Mouse (Mus musculus) MEL (cell line): ENCODE measurements at regions not wholly inside any gene's neighbourhood (a gene's known extent, or its start where the extent isn't known, plus 50 kb on each side); places are given as distances from the start of the nearest gene placed in this dataset.

Experiments
- DNase-seq: peaks from one replicate; pipeline ENCODE4 v3.0.0; 2011; ENCODE audit warnings: low read depth, low spot score
- H3K27ac ChIP-seq: 2 replicates; pipeline ENCODE4 v1.5.1; 2012; ENCODE audit warnings: low read depth, mild to moderate bottlenecking, control low read depth, low read length, moderate library complexity; ENCODE audit not compliant: control insufficient read depth
- H3K27me3 ChIP-seq, 2 experiments: fragments of 150-350 bp in 1 of 2; sonication (generic) in 1 of 2; 2 replicates each; pipeline ENCODE4 v1.6.1; 2012; ENCODE audit warnings: low read length in 2 of 2, mild to moderate bottlenecking in 2 of 2, improper control_type of control experiment in 1 of 2, moderate library complexity in 1 of 2; ENCODE audit not compliant: insufficient read depth in 2 of 2, control insufficient read depth in 1 of 2
- H3K36me3 ChIP-seq, 2 experiments: 2 replicates each; pipeline ENCODE4 v1.6.1; 2012 to 2014; ENCODE audit warnings: low read length in 2 of 2, improper control_type of control experiment in 1 of 2, inconsistent platforms in 1 of 2, mild to moderate bottlenecking in 1 of 2; ENCODE audit not compliant: insufficient read depth in 2 of 2, control insufficient read depth in 1 of 2
- H3K4me1 ChIP-seq, 2 experiments: fragments of 150-350 bp in 1 of 2; sonication (generic) in 1 of 2; 2 replicates each; pipeline ENCODE4 v1.6.1; 2012; ENCODE audit warnings: low read length in 2 of 2, improper control_type of control experiment in 1 of 2, mild to moderate bottlenecking in 1 of 2; ENCODE audit not compliant: insufficient read depth in 2 of 2, control insufficient read depth in 1 of 2
- H3K4me3 ChIP-seq, 2 experiments: fragments of 150-350 bp in 1 of 2; sonication (generic) in 1 of 2; 2 replicates each; pipeline ENCODE4 v1.5.1; 2012; ENCODE audit warnings: low read depth in 2 of 2, low read length in 2 of 2, mild to moderate bottlenecking in 2 of 2, moderate library complexity in 2 of 2, control low read depth in 1 of 2, improper control_type of control experiment in 1 of 2; ENCODE audit not compliant: control insufficient read depth in 1 of 2, insufficient read depth in 1 of 2
- H3K79me2 ChIP-seq: 2 replicates; pipeline ENCODE4 v1.6.1; 2012; ENCODE audit warnings: mild to moderate bottlenecking, low read length, moderate library complexity; ENCODE audit not compliant: control insufficient read depth, poor library complexity, insufficient read depth
- H3K9ac ChIP-seq: 2 replicates; pipeline ENCODE4 v1.6.1; 2012; ENCODE audit warnings: low read depth, mild to moderate bottlenecking, control low read depth, low read length, moderate library complexity; ENCODE audit not compliant: control insufficient read depth, poor library complexity, severe bottlenecking
- H3K9me3 ChIP-seq: fragments of 150-350 bp; sonication (generic); replicated peaks from 2 replicates; pipeline ENCODE4 v1.6.1; 2012; ENCODE audit warnings: mild to moderate bottlenecking, low read length, improper control_type of control experiment, moderate library complexity; ENCODE audit not compliant: insufficient read depth
- BHLHE40 ChIP-seq: IDR thresholded peaks from 2 replicates; pipeline ENCODE4 v1.6.1; 2012; ENCODE audit warnings: low read depth, mild to moderate bottlenecking, inconsistent platforms, low read length, improper control_type of control experiment, borderline replicate concordance
- CHD1 ChIP-seq: IDR thresholded peaks from 2 replicates; pipeline ENCODE4 v1.6.1; 2012; ENCODE audit warnings: low read depth, mild to moderate bottlenecking, inconsistent platforms, low read length, improper control_type of control experiment
- CHD2 ChIP-seq: IDR thresholded peaks from 2 replicates; pipeline ENCODE4 v1.6.1; 2011; ENCODE audit warnings: low read length, improper control_type of control experiment
- CTCF ChIP-seq, 3 experiments: IDR thresholded peaks in 2 of 3; conservative IDR thresholded peaks in 1 of 3; 2 replicates each; pipeline ENCODE4 v1.5.1; 2011 to 2012; ENCODE audit warnings: low read length in 3 of 3, low read depth in 2 of 3, mild to moderate bottlenecking in 2 of 3, improper control_type of control experiment in 1 of 3, inconsistent platforms in 1 of 3, mixed read lengths in 1 of 3, moderate library complexity in 1 of 3; ENCODE audit not compliant: control insufficient read depth in 1 of 3, insufficient read depth in 1 of 3, poor library complexity in 1 of 3, severe bottlenecking in 1 of 3
- E2F4 ChIP-seq: IDR thresholded peaks from 2 replicates; pipeline ENCODE4 v1.6.1; 2011; ENCODE audit warnings: low read depth, low read length, improper control_type of control experiment, borderline replicate concordance
- GATA1 ChIP-seq: IDR thresholded peaks from 2 replicates; pipeline ENCODE4 v1.6.1; 2011; ENCODE audit warnings: low read depth, low read length, improper control_type of control experiment
- HCFC1 ChIP-seq: IDR thresholded peaks from 2 replicates; pipeline ENCODE4 v1.6.1; 2012; ENCODE audit warnings: low read depth, mild to moderate bottlenecking, inconsistent platforms, low read length, improper control_type of control experiment, moderate library complexity
- MAX ChIP-seq: IDR thresholded peaks from 2 replicates; pipeline ENCODE4 v1.6.1; 2011; ENCODE audit warnings: low read length, improper control_type of control experiment
- MXI1 ChIP-seq: IDR thresholded peaks from 2 replicates; pipeline ENCODE4 v1.6.1; 2011; ENCODE audit warnings: mild to moderate bottlenecking, low read depth, low read length, improper control_type of control experiment
- MYB ChIP-seq: IDR thresholded peaks from 2 replicates; pipeline ENCODE4 v1.6.1; 2011; ENCODE audit warnings: mild to moderate bottlenecking, low read depth, low read length, improper control_type of control experiment
- MYC ChIP-seq: IDR thresholded peaks from 2 replicates; pipeline ENCODE4 v1.6.1; 2011; ENCODE audit warnings: low read depth, mild to moderate bottlenecking, low read length, improper control_type of control experiment, moderate library complexity
- NRF1 ChIP-seq: IDR thresholded peaks from 2 replicates; pipeline ENCODE4 v1.6.1; 2014; ENCODE audit warnings: low read depth, mild to moderate bottlenecking, inconsistent platforms, low read length, improper control_type of control experiment, moderate library complexity; ENCODE audit not compliant: poor library complexity, insufficient read depth, severe bottlenecking
- POLR2AphosphoS5 ChIP-seq: IDR thresholded peaks from 2 replicates; pipeline ENCODE4 v1.6.1; 2012; ENCODE audit warnings: low read depth, borderline replicate concordance, mild to moderate bottlenecking, inconsistent platforms, low read length, moderate library complexity, mixed read lengths
- SIN3A ChIP-seq: IDR thresholded peaks from 2 replicates; pipeline ENCODE4 v1.6.1; 2012; ENCODE audit warnings: low read length, improper control_type of control experiment, inconsistent platforms
- TBP ChIP-seq: IDR thresholded peaks from 2 replicates; pipeline ENCODE4 v1.8.0; 2011; ENCODE audit warnings: low read depth, low read length, improper control_type of control experiment
- UBTF ChIP-seq: IDR thresholded peaks from 2 replicates; pipeline ENCODE4 v1.6.1; 2012; ENCODE audit warnings: low read depth, mild to moderate bottlenecking, inconsistent platforms, low read length, improper control_type of control experiment, moderate library complexity, borderline replicate concordance; ENCODE audit not compliant: insufficient read depth
- USF1 ChIP-seq: IDR thresholded peaks from 2 replicates; pipeline ENCODE4 v1.6.1; 2014; ENCODE audit warnings: low read depth, mild to moderate bottlenecking, inconsistent platforms, low read length, improper control_type of control experiment, moderate library complexity
- ZKSCAN1 ChIP-seq: IDR thresholded peaks from 2 replicates; pipeline ENCODE4 v1.6.1; 2012; ENCODE audit warnings: low read depth, mild to moderate bottlenecking, inconsistent platforms, low read length, improper control_type of control experiment, moderate library complexity
- ZMIZ1 ChIP-seq: IDR thresholded peaks from 2 replicates; pipeline ENCODE4 v1.6.1; 2012; ENCODE audit warnings: low read depth, mild to moderate bottlenecking, inconsistent platforms, low read length, improper control_type of control experiment, moderate library complexity

DNA sequence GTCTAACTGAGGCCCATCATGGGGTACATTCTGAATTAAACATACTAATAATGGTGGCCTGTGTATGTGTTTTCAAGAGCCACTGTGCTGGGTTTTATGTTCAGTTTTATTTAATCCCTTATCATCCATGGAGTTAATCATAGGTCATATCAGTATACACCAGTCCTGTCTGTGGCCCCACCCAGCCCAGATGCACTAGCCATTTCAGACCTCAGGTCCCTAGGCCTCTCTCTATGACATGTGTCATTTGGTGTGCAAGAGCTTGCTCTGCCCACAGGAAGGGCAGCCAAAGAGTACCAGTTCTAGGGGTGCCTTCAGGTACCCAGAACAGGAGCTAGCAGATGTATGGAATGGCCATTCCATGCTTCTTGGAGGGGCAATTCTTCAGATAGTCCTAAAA lies 437.7 kb downstream of the Bcl11a start:
- Histone ChIP-seq H3K9me3 (no peaks in the 10 kb centered on the region), H3K36me3 (no peaks in the 10 kb centered on the region), H3K27ac (no peak overlapping the region), H3K4me3 (no peak overlapping the region), H3K79me2 (no peaks in the 10 kb centered on the region), H3K9ac (no peak overlapping the region), H3K4me1 (no peaks in the 10 kb centered on the region), H3K27me3 (no peaks in the 10 kb centered on the region)
- no peak for DNase-seq
- TF ChIP-seq ZKSCAN1 (no peak), ZMIZ1 (no peak), CHD1 (no peak), MYB (no peak), NRF1 (no peak), E2F4 (no peak), TBP (no peak), CHD2 (no peak), BHLHE40 (no peak)

GRCm38 (mm10) chr11:24535462-24535861 lies 457.6 kb downstream of the Bcl11a start:
- Histone ChIP-seq H3K4me1 (no peaks in the 10 kb centered on the region), H3K27ac (no peak overlapping the region), H3K9ac (no peak overlapping the region), H3K4me3 (no peak overlapping the region), H3K36me3 (no peaks in the 10 kb centered on the region), H3K27me3 (no peaks in the 10 kb centered on the region), H3K79me2 (no peaks in the 10 kb centered on the region), H3K9me3 (no peaks in the 10 kb centered on the region)
- no peak for TF ChIP-seq MAX
- DNase-seq: no peak

DNA sequence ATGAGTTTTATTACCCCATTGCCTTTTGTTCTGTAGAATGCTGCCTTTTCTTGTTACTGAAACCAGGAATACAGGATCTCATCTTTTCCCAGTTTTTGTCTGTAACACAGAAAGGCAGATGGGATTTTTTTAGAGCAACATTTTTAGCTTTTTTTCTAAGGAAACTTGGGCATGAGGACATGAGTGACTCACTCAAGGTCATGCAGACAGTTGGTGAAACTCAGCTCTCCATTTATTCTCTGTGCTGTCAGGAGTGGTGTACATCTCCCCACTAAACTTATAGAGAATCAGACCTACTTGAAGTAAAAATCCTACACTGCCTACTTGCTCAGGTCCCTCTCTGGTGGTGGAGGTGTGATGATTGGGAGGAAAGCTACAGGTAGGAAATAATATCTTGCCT lies 459.9 kb downstream of the Bcl11a start:
- DNase-seq: no peak

More for the DNA sequence above, 459.9 kb downstream of the Bcl11a start:
- no peak overlapping the region for H3K4me3 ChIP-seq
- H3K27ac ChIP-seq: no peak overlapping the region
- H3K36me3 ChIP-seq: no peaks in the 10 kb centered on the region
- H3K27me3 ChIP-seq: no peaks in the 10 kb centered on the region
- H3K4me1 ChIP-seq: no peaks in the 10 kb centered on the region
- no peaks in the 10 kb centered on the region for H3K79me2 ChIP-seq
- no peak overlapping the region for H3K9ac ChIP-seq
- no peaks in the 10 kb centered on the region for H3K9me3 ChIP-seq
- TF ChIP-seq MYC (no peak), CTCF (IDR thresholded peaks at IDR 0.05 in 2 of 3, conservative IDR thresholded peaks at IDR 0.05 in 1 of 3; ENCODE audit: control insufficient read depth in 1 of 3, insufficient read depth in 1 of 3, low read depth in 2 of 3, low read length in 3 of 3, poor library complexity in 1 of 3, severe bottlenecking in 1 of 3) (no peak), POLR2AphosphoS5 (no peak), ZMIZ1 (no peak), MYB (no peak), CHD2 (no peak), GATA1 (no peak), HCFC1 (no peak), E2F4 (no peak), MXI1 (no peak), UBTF (no peak), USF1 (no peak), SIN3A (no peak)
